Mouse (Mus musculus): ENCODE data around the gene Cacna2d2. TPM values are rescaled to one million over a fixed set of nuclear protein-coding genes. Genes with fewer than 3 reads are reported as not detected.

The Cacna2d2 gene
- total RNA-seq (2022), result 10 to 100 TPM; 37.3 to 49.0 (median 44.8) TPM

DNA sequence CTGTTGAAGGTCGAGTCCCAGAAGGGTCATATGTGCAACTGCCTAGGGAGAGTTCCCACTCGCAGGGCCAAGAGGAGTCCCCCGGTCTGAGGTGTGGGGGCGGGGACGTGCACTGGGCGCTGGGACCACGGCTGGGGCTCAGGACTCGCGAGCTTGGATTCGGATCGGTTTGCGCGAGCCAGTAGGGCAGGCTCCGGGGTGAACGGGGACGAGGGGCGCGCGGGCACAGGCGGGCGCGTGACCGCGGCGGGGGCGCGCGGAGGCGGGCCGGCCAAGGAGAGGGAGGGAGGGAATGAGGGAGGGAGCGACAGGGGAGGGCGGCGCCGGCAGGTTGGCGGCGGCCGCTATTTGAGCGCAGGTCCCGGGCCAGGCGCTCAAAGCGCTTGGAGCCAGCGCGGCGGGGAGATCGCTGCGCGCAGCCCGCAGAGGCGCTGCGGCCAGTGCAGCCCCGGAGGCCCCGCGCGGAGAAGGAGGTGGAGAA is at the start of gene Cacna2d2:
Gene Cacna2d2 (plus strand): TSS at position 122 of the 481 bp plus-strand sequence.
- peak in 1 of 2 experiments; percentile 43 for DNase-seq (ENCODE audit: low spot score in 2 of 2)

DNA sequence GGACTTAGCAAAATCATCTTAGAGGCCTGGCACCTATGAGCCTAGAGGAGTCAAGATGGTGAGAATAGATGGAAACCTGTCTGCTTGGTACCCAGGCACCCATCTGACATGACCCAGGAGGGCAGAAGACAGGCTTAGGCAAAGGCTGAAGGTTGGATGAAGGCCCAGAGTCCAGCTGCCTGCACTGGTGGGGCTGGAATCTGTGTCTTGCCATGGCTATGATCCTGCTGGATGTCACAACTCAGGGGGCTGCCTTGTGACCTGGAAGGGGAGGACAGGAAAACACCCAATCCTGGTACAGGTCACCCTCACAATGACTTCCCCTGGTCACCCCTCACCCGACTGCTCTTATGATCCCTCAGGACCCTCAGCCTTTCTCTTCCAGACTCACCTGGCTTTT is 44.6 kb upstream of the Cacna2d2 start:
- DNase-seq (ENCODE audit: low spot score in 2 of 2), result no peak

DNA sequence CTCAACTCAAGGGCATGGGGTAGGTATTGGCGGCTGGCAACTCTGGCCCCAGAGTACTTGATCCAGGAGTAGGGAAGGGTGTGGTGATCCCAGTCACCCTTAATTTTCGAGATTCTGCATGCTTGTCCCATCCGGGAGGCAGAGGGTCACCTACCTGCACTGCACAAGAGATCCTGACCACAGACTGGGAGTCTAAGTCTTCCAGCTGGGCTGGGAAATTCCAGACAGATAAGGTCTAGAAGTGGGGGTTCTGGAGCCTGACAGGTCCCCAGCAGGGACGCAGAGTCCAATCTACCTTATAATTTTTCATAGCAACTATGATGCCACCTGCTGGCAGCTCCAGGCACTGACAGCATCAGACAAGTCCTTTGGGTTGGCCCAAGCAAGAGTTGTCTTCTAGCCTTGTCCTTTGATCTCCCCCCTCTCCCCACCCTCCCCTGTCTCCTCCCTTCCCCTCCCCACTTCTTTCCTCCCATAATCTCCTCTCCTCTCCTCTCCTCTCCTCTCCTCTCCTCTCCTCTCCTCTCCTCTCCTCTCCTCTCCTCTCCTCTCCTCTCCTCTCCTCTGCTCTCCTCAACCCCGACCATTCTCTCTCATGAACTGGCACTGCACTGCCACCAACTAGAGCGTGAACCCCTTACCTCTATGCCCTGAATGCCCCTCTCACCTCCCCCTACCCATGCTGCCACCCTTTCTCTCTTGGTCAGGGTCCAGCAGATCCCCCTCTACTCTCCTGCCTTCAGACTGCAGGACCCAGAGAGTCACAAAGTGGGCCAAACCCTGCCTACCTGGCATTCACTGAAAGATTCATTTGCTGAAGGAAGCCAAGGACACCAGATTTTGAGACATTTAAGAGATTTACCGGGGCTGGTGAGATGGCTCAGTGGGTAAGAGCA is 43.3 kb upstream of the Cacna2d2 start:
- no peak for DNase-seq (ENCODE audit: low spot score in 2 of 2)

DNA sequence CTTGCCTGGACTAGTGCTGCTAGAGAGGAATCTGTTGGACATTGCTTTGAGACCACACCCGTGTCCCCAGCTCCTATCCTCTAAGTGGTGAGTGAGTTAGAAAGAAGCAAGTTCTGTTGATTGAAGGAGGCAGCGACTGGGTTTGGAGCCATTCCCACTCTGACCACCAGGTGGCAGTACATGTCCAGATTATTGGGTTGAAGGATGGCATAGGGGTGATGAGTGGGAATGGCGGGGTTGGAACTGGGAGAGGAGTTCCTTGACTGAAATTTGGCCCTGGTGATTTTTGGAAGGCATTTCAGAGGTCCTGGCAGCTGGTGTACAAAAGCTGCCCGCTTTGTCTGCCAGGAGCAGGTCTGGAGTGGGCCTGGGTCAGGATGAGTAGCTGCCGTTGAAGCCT is 41.8 kb upstream of the Cacna2d2 start:
- peak in 1 of 2 experiments; percentile 83 for DNase-seq (ENCODE audit: low spot score in 2 of 2)

DNA sequence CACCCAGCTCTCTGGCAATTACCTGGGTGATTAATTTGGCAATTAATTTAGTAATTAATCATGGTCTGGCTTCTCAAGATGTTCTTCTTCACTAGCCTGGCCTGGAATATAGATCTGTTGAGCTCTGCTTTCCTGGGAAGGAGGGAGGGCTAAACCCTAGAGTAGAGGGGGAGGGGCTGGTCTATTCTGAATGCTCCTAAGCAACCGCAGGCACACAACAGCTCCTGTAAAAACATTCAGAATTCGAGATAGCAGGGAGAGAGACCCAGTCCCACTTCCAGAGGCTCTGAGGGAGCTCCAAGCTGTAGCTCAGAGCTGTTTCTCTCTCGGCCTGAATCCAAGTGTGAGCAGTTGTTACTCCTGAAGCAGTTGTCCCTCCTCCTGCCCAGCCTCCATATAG is 38.4 kb upstream of the Cacna2d2 start:
- DNase-seq (ENCODE audit: low spot score in 2 of 2), result no peak

DNA sequence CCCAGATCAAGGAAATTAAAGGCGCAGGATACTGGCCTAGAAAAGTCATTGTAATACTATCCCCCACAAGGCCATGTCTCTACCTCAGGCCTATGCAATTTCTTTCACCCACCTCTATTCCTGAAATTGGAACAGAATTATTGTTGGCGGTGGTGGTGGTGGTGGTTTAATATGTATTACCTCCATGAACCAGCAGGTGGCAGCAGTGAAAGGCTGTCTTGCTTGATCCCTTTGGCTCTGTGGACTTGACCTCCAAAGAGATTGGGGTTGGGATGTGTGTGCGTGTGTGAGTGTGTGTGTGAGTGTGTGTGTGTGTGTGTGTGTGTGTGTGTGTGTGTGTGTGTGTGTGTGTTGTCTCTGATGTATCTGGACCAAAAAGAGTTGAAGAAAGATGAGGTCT is 32.8 kb upstream of the Cacna2d2 start:
- peak in 1 of 2 experiments; percentile 17 for DNase-seq (ENCODE audit: low spot score in 2 of 2)

DNA sequence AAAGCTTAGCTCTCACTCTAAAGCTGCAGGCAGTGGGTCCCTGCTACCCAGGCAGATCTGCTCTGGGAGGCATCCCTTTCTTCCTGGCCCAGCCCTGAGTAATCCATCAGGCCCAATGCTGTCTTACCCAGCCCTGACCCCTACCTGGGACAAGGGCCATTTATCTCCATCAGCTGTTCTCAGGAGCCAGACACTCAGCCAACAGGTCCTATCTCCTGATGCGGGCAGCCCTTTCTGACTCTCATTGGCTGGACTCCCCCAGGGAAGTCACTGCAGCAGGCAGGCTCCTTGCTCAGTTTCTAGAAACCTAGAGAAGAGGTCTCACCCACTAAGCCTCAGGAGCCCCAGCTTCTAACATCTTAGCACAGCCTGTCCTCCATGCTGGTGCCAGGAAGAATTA is 31.1 kb upstream of the Cacna2d2 start:
- DNase-seq (ENCODE audit: low spot score in 2 of 2), result no peak

DNA sequence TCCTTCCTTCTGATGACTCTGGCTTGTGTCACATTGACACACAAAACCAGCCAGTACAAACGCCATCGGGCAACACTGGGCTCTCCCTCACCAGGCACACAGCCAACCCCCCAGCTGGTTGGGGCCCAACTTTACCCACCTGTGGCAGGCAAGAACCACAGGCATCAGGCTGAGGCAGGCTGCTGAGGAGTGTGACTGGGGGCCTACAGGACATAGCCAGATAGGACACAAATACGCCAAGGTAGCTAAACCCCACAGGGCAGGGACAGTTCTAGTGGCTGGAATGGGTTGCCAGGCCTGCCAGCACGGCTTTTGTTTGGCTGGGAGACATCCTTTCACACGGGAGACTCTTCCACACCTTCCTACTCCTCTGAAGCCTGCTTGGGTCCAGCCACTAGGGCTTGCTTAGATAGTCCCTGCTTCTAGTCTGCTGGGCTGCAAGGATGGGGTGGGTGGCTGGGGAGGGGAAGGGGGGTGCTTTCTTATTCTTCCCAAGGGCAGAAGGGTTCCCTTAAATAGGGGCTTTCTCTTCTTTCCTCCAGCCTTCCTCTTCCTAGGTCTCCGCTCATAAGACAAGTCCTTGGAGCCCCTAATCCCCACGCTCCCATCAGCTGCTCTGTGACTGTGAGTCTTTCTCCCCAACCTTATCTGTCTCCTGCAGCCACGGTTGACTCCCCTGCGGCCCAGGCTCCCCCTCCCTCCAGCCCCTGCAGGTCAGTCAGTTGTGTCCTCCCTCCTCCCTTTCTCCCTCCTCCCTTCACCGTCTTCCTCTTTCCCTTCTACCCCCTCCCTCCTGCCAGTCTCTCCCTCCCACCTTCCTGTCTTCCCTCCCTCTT is 29.9 kb upstream of the Cacna2d2 start:
- DNase-seq (ENCODE audit: low spot score in 2 of 2), result no peak

DNA sequence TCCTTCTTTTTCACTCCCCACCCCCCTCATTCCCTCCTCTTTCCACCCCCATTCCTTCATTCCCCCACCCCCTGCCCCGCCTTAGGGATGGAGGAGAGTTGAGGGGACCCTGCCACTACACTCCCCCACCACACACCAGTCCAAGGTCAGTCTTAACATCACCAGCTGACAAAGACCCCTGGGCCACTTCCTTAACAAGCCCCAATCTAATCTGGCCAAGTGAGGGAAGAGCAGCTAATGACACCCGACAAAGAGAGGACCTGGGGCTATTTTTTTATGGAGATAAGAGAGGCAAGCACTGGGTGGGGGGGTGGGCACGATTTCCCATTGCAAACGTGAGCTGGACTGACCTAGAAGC is 29.3 kb upstream of the Cacna2d2 start:
- no peak for DNase-seq (ENCODE audit: low spot score in 2 of 2)

DNA sequence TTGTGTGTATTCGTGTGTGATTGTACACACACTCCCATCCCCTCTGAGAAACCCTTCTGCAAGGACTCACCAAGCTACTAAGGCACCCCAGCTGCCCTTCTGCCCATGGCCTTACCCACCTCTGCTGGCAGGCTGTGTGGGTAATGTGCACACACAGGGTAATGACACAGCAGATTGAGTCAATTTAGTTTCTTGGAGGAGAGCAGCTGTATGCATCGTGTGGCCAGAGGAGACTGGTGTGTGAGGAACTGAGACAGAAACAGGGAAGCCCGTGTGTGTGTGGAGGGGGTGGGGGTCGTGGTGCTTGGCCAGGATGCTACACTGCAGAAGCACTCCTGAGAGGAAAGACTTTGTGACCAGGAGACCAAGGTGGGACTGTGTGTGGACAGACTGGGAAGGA is 27.0 kb upstream of the Cacna2d2 start:
- no peak for DNase-seq (ENCODE audit: low spot score in 2 of 2)

DNA sequence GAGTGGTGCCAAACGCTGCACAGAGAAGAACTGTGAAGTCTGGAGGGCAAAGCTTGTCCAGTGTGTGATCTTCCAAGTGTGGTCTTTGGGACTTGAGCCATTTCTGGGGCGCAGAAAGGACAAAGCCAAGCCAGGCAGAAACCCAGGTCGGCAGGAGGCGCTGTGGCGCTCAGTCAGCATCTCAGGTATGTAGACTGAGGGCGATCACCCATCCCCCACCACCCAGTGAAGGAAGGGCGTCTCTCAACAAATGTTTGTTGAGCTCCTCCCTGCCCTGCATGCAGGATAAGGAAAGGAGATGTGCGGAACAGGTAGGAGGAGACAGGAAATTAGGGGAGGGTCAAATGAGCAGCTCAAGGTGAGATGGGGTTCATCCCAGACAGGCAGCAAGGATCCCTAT is 24.8 kb upstream of the Cacna2d2 start:
- DNase-seq (ENCODE audit: low spot score in 2 of 2), result no peak

DNA sequence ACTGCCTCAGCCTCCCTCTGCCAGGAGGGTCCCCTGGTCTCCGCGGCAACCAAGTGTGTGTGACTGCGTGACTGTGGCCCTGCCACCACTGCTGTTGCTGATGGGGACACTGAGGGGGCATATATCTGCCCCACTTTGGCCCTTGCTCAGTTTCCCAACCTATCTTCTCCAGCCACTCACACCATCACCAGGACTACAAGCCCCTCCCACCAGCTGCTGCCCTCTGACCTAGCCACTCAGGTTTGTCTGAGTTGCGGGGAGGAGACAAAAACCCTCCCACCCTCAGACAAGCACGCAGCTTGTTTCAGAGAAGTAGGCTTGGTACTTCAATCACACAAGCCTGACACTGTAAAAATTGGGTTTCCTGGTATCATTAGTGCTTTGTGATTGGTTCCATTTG is 24.0 kb upstream of the Cacna2d2 start:
- DNase-seq (ENCODE audit: low spot score in 2 of 2), result no peak

DNA sequence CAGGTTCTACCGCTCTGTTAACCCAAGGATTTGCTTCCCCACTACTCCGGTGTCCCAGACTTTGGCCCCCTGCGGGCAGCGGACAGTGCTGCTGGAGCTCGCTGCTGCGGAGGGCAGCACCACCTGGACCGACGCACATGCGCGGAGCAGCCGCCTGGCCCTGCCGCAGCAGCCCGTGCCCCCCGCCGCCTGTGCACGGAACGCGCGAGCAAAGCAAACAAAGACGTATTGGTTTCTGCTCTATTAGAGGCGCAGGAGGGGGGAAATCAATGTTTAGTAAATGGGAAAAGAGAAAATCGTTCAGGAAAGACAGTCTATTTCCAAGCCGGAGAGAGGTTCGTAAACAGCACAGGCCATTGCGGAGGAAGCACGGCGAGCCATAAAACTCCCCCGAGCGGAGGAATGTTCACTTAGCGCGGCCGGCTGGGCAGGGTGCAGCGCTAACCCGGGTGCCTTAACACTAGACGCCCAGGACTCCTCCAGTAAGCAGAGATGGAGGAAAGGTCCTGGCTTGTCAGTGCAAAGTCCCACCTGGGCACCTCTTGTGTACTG is 21.4 kb upstream of the Cacna2d2 start:
- no peak for DNase-seq (ENCODE audit: low spot score in 2 of 2)

DNA sequence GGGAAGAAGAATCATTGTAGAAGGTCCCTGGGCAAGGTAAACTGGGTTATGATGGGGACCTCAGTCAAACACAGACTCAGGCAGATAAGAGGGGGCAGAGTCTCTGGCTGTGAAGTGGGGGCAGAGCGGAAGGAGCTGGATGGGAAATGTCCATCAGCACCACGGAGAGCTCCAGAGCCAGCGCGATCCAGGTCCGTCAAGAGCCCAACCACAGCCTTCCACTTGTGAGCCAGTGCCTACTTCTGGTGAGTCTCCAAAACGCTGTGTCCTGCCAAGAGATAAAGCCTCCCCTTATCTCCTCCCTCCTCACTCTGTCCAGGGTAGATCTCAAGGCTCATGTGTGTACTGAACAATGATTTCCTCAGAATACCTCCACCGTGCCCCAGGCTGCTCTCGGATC is 17.7 kb upstream of the Cacna2d2 start:
- DNase-seq (ENCODE audit: low spot score in 2 of 2), result no peak

DNA sequence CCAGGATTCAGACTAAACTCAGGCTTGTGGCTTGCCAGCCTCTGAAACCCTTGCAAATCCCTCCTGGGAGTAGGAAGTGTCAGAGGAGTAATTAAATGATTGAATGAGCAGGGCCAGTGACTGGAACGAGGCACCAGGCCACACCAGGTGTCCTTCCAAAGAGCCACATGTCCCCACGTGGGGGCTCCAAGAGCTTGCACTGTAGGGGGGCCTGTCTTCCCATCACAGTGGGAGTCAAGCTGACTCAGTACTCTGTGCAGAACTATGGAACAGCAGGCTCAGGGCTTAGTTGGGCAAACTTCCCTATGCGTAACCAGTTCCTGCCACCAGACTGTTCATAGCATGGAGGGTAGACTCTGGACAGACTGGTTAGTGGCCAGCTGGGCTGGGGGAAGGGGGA is 15.0 kb upstream of the Cacna2d2 start:
- DNase-seq (ENCODE audit: low spot score in 2 of 2), result no peak

DNA sequence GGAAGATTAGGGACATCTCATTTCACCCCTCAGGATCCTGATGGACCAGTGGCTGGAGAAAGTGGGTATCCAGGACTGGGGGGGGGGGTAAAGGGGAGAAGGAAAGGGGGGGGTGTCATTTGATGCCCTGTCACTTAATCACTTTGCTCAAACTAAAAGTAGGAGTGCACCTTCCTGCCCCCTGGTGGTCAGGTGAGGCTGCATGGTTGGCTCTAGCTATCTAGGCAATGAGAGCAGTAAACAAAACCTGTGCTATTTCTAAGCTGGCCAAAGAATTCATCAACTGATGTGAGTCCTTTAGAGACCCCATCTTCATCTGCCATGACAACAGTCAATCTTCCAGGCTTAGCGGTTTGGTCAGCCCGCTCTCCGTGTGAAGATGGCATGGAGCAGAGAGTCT is 12.7 kb upstream of the Cacna2d2 start:
- no peak for DNase-seq (ENCODE audit: low spot score in 2 of 2)

DNA sequence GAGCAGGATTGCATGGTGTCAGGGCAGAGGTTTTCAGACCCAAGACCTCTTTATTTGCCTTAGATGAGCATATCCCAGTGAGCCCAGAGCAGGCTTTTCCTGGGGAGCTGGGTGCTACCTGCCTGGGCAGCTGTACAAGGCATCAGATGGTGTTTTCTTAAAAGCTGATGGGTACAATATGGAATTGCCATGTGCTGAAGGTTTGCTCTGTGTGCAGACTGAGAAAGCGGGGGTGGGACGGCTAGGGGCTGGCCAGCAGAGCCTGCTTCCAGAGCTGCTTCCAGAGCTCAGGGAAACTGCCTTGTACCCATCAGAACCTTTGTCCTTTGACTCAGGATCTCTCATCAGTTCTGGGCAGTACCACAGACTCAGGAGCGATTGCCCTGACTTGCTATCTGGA is 11.7 kb upstream of the Cacna2d2 start:
- no peak for DNase-seq (ENCODE audit: low spot score in 2 of 2)

DNA sequence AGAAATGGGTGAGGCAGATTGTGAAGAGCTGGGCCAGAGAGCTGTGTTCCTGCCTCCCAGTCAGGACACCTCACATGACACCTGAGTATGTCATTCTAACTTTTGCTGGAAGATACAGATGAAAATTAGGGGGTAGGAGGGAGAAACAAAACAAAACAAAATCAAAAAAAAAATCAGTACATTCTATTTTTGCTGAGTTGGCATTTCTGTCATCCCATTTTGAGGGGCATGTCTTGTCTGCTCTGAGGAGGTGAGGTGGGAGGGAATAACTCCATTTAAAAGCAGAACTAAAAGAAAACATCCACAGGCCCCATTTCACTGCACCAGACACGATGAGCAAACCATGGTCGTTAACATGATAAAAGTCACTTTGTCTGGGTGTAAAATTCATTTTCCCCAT is 11.1 kb upstream of the Cacna2d2 start:
- DNase-seq (ENCODE audit: low spot score in 2 of 2), result no peak

DNA sequence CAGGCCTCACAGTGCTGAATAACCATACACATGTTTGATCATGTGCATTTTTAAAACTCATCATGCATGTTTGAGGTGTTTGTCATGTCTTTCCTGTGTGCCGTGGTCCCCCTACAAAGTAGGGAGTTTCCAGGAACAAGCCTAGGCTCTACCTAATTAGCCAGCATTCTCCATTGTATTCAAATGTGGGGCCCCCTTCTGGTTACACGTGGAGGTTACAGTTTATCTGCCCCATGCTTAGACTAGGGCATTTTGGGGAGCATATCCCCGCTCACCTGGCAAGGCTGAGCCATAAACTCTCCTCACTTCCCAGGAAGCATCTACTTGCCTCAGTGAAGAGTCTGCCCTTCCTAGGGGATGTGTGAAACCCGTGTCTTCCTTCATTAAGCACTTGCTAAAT is 3.0 kb upstream of the Cacna2d2 start:
- no peak for DNase-seq (ENCODE audit: low spot score in 2 of 2)

DNA sequence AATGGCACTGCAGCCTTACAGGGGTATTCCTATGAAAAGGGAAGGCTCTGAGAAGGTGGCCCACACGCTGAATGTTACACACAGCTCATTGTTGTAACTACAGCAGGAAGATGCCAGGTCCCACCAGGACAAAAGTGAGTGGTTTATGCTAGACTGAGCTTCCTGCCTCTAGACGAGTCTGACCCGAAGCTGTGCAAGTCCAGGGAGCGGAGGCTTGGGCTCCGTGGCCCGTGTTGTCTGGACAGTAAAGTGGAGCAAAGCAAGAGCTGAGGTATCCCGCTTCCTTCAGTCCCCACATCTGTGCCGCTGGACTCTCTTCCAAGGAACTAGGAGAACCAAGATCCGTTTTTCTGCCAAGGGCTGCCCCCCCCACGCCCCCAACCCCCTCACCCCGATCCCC is 444 bp upstream of the Cacna2d2 start:
- DNase-seq (ENCODE audit: low spot score in 2 of 2), result no peak

DNA sequence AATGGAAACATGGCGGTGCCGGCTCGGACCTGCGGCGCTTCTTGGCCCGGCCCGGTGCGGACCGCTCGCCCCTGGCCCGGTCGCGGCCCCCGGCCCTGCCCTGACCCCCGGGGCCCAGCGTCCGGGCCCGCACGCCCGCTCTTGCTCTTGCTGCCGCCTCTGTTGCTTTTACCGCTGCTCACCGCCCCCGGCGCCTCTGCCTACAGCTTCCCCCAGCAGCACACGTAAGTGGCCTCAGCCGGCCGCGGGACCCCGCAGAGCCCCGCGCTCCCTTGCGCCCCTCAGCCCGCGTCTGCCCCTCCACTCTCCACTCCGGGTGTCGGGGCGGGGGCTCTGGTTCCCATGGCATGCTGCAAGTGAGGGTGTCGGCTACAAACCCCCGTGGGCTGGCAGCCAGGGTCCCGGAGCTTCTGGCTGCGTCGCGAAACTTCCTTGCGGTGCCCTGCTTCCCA is 674 bp downstream of the Cacna2d2 start:
- DNase-seq (ENCODE audit: low spot score in 2 of 2), result no peak

DNA sequence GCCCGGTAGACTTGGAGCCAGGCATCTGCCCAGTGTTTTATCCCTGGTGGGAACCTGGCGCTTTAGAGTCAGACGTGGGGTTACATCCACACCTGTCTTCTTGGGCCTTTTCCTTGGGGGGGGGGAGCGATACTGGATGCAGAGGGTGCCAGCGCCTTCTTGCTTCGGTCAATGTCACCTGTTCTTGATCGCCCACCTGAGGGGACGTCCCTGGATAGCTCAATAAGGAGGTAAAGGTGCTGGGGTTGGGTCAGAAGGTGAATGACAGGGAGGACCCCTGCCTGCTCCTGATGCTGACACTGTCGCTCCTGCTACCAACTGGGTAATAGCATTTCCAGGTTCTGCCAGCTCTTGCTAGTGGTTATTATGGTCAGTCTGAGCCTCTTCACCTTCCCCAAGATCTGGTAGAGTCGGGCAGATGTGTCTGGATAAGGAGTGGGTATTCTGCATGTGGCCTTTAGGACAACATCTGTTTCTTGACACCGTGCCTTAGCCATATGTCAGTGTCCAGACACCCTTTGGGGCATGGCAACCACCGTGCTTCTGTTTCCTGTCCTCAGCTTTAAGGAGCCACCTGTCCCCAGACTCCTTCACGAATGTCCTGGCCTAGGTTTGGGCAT is 1.4 kb downstream of the Cacna2d2 start:
- no peak for DNase-seq (ENCODE audit: low spot score in 2 of 2)
